8 mouse cellular contexts compared by ENCODE assay signal in genomic region chr15:85477584-85477983, GRCm38 (mm10). TPM values are rescaled to one million over a fixed set of nuclear protein-coding genes. Genes with fewer than 3 reads are reported as not detected.
DNase-seq lines count a peak whose midpoint lies in the region; ATAC-seq and TF ChIP-seq lines count a peak whose summit lies in the region.

No protein-coding gene starts in this region.

- no peak for TF ChIP-seq EP300 in liver, postnatal 0 days (IDR thresholded peaks at IDR 0.05; ENCODE audit: low read depth)

- no peaks in the 10 kb centered on the region for H3K36me3 ChIP-seq in G1E (replicated peaks)
- H3K36me3 ChIP-seq in liver, postnatal 0 days (replicated peaks; ENCODE audit: insufficient read depth, low read length), result no peaks in the 10 kb centered on the region

- no peak overlapping the region for H3K27ac ChIP-seq in left cerebral cortex, adult 2 months
- H3K27ac ChIP-seq in bone marrow macrophage, adult 2 months (ENCODE audit: insufficient read depth, low read depth, low read length), result no peak overlapping the region
- H3K27ac ChIP-seq in liver, postnatal 0 days (ENCODE audit: low read depth), result no peak overlapping the region

- peak; percentile 54 for ATAC-seq in G1E (ENCODE audit: extremely low read depth, insufficient number of reproducible peaks, low FRiP score, poor library complexity, severe bottlenecking)
- ATAC-seq in liver, postnatal 0 days, result no peak; the same call in 1 of the 2 replicates

- no peak for DNase-seq in left cerebral cortex, adult 2 months (ENCODE audit: extremely low spot score in 1 of 2, low spot score in 2 of 2)
- no peak for DNase-seq in left cerebral cortex, postnatal 36 days (ENCODE audit: low spot score in 2 of 2)
- peak; percentile 28 for DNase-seq in G1E (ENCODE audit: low spot score)
- peak; percentile 48 to 64 for DNase-seq in gastrocnemius, postnatal 4 days (ENCODE audit: low spot score in 2 of 2)
- DNase-seq in liver, postnatal 0 days, result peak; percentile 75
- peak; percentile 16 to 65 for DNase-seq in spleen, adult 18-20 months
- no peak for DNase-seq in left cerebral cortex, postnatal 14 days (ENCODE audit: low spot score in 2 of 2)

- TF ChIP-seq POLR2A in bone marrow macrophage, adult 2 months (IDR thresholded peaks at IDR 0.05; ENCODE audit: borderline replicate concordance, low read depth, low read length), result no peak

- peak; percentile 66 for TF ChIP-seq CTCF in left cerebral cortex, adult 2 months (IDR thresholded peaks at IDR 0.05)
- peak; percentile 73 for TF ChIP-seq CTCF in G1E (IDR thresholded peaks at IDR 0.05; ENCODE audit: low read depth, low read length)
- TF ChIP-seq CTCF in bone marrow macrophage, adult 2 months (IDR thresholded peaks at IDR 0.05; ENCODE audit: low read depth, low read length), result peak; percentile 49; the same call in 1 of the 2 replicates
- peak; percentile 88 for TF ChIP-seq CTCF in liver, postnatal 0 days (IDR thresholded peaks at IDR 0.05; ENCODE audit: low read depth)

- intact Hi-C loops in left cerebral cortex, adult 2 months (cut with DNase I), result loop anchor here (1.0 to 5.0 kb wide), 2 partner anchors 106 to 210 kb away; no protein-coding TSS in a partner anchor
- intact Hi-C loops in left cerebral cortex, postnatal 36 days (cut with DNase I), result loop anchor here (5.0 kb wide), 1 partner anchor 105 kb away; the partner anchor contains the start of gene Wnt7b
- intact Hi-C loops in left cerebral cortex, postnatal 14 days (cut with DNase I), result loop anchor here (2.0 to 5.0 kb wide), 2 partner anchors 105 to 160 kb away; partner anchors contain the start of gene Wnt7b

- WGBS in liver, postnatal 0 days (ENCODE audit: insufficient replicate concordance), result 22% methylated on average over 1 of the region's 1 CpGs

- H3K4me1 ChIP-seq in G1E (ENCODE audit: insufficient read depth, low read depth, low read length), result no peaks in the 10 kb centered on the region
- H3K4me1 ChIP-seq in bone marrow macrophage, adult 2 months (ENCODE audit: control insufficient read depth, insufficient read depth, low read length), result no peaks in the 10 kb centered on the region
- no peaks in the 10 kb centered on the region for H3K4me1 ChIP-seq in liver, postnatal 0 days (ENCODE audit: insufficient read depth)

- H3K4me3 ChIP-seq in left cerebral cortex, adult 2 months, result no peak overlapping the region
- no peak overlapping the region for H3K4me3 ChIP-seq in G1E (ENCODE audit: low read depth, low read length)
- H3K4me3 ChIP-seq in bone marrow macrophage, adult 2 months (ENCODE audit: insufficient read depth, low read length), result no peak overlapping the region
- H3K4me3 ChIP-seq in liver, postnatal 0 days (ENCODE audit: low read depth, low read length), result no peak overlapping the region

- no peak overlapping the region for H3K9ac ChIP-seq in liver, postnatal 0 days (replicated peaks)

- H3K27me3 ChIP-seq in G1E (ENCODE audit: insufficient read depth, low read length), result no peaks in the 10 kb centered on the region; the same call in 1 of the 2 replicates
- H3K27me3 ChIP-seq in liver, postnatal 0 days (ENCODE audit: insufficient read depth, low read length), result no peaks in the 10 kb centered on the region

- no peak overlapping the region for H3K4me2 ChIP-seq in liver, postnatal 0 days (ENCODE audit: low read depth, low read length)

- no peaks in the 10 kb centered on the region for H3K9me3 ChIP-seq in G1E (replicated peaks)
- no peaks in the 10 kb centered on the region for H3K9me3 ChIP-seq in liver, postnatal 0 days (ENCODE audit: low read length)

RNA-seq across cellular contexts. Expression of gene 7530416G11Rik, which starts 25.4 kb away (rescaled TPM):
- total RNA-seq in left cerebral cortex, adult 2 months (2021), result not detected
- not detected for total RNA-seq in left cerebral cortex, postnatal 36 days (2021)
- total RNA-seq in G1E (2014; fragmentation: Nextera tagmentation), result not detected in 2 replicates
- total RNA-seq in G1E (2017), result not detected in 2 replicates
- polyA plus RNA-seq in G1E (2012), result not detected in 2 replicates
- not detected in 2 replicates for polyA plus RNA-seq in bone marrow macrophage, adult 2 months (2012; ENCODE audit: insufficient read depth, insufficient read length, missing spikeins)
- total RNA-seq in gastrocnemius, postnatal 4 days (2021), result not detected
- polyA plus RNA-seq in liver, postnatal 0 days (2015; fragmentation: Nextera tagmentation; extraction: Ambion mirVana), result not detected in 2 replicates
- not detected for total RNA-seq in left cerebral cortex, postnatal 14 days (2021)

Comparison
In these comparisons a context has a peak if more than half of its experiments do, and no peak if none do; other contexts are left out.
1. DNase-seq: peak in G1E (single experiment), gastrocnemius, postnatal 4 days (2 of 2), liver, postnatal 0 days (single experiment) and spleen, adult 18-20 months (2 of 2); none in left cerebral cortex, adult 2 months (0 of 2), left cerebral cortex, postnatal 36 days (0 of 2) and left cerebral cortex, postnatal 14 days (0 of 2).
2. Peak in every context shown above with its lines, with median percentiles within 50 percentile points of each other: CTCF ChIP-seq.